Mouse (Mus musculus) midbrain, embryonic 14.5 days (tissue): ENCODE measurements at regions not wholly inside any gene's neighbourhood (a gene's known extent, or its start where the extent isn't known, plus 50 kb on each side); places are given as distances from the start of the nearest gene placed in this dataset.

ENCODE experiments used
- ATAC-seq: fragments of 200-750 bp; cut with Nextera tagmentation; 2 replicates; pipeline ENCODE4 v1.8.0; 2017; ENCODE audit warnings: moderate number of reproducible peaks, moderate library complexity; ENCODE audit not compliant: low FRiP score, low TSS enrichment
- DNase-seq: peaks from one replicate; pipeline ENCODE4 v3.0.0-alpha.2; 2015
- H3K27ac ChIP-seq: fragments of 300-500 bp; sonication (generic); replicated peaks from 2 replicates; pipeline ENCODE4 v1.5.1; 2014; ENCODE audit warnings: mild to moderate bottlenecking, low read depth, low read length, moderate library complexity
- H3K27me3 ChIP-seq: fragments of 300-500 bp; sonication (generic); 2 replicates; pipeline ENCODE4 v1.6.1; 2014; ENCODE audit warnings: low read length, control low read depth, mixed read lengths; ENCODE audit not compliant: control insufficient read depth, insufficient read depth
- H3K36me3 ChIP-seq: fragments of 300-500 bp; sonication (generic); 2 replicates; pipeline ENCODE4 v1.6.1; 2014; ENCODE audit warnings: low read length, control low read depth; ENCODE audit not compliant: control insufficient read depth, insufficient read depth
- H3K4me1 ChIP-seq: fragments of 300-500 bp; sonication (generic); 2 replicates; pipeline ENCODE4 v1.6.1; 2014; ENCODE audit warnings: mild to moderate bottlenecking, antibody characterized with exemption, low read length, control low read depth; ENCODE audit not compliant: control insufficient read depth, insufficient read depth
- H3K4me2 ChIP-seq: fragments of 300-500 bp; sonication (generic); 2 replicates; pipeline ENCODE4 v1.6.1; 2014; ENCODE audit warnings: mild to moderate bottlenecking, low read length, moderate library complexity
- H3K4me3 ChIP-seq: fragments of 300-500 bp; sonication (generic); replicated peaks from 2 replicates; pipeline ENCODE4 v1.5.1; 2014; ENCODE audit warnings: low read depth, low read length
- H3K9ac ChIP-seq: fragments of 300-500 bp; sonication (generic); replicated peaks from 2 replicates; pipeline ENCODE4 v1.6.1; 2014; ENCODE audit warnings: mild to moderate bottlenecking, low read length, moderate library complexity
- H3K9me3 ChIP-seq: fragments of 300-500 bp; sonication (generic); 2 replicates; pipeline ENCODE4 v1.6.1; 2016; ENCODE audit warnings: low read length, control low read depth, mixed read lengths; ENCODE audit not compliant: control insufficient read depth
- WGBS: fragments of 180-500 bp; shearing (Covaris S2); extraction: QIAGEN DNeasy Blood & Tissue Kit; methylation state at CpG from one replicate; pipeline ENCODE4 v1.1.7; 2014; 5-methylcytosine and 5-hydroxymethylcytosine counted together

DNA sequence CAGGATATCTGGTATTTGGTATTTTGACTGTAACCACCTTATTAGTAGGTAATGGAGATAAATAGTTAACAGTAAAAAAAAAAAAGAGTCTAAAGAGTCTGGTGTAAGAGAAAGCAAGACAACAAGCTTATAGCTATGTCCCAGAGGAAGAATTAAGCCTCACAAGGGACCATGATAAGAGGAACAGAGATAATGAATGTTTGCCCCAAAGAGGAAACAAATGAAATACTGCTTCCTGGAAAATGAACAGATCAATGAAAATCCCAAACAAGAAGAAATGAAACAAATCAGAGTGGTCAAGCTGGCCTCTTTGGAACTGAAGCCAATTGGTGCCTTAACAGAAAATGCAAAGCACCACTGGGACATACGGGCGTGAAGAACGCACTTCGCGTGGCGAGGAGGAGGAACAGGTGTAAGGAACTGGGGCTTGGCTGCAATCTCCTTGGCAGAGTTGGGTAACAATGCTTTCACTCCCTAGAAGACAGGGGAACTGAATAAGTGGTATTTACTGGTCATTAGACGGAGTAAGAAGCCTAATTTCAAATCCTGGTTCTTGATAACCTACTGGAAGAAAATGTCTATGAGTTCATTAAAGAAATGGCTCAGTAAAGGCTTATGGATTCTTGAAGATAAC lies 62.2 kb upstream of the Etv6 start:
- WGBS = 89% methylated on average over 7 of the region's 7 CpGs

DNA sequence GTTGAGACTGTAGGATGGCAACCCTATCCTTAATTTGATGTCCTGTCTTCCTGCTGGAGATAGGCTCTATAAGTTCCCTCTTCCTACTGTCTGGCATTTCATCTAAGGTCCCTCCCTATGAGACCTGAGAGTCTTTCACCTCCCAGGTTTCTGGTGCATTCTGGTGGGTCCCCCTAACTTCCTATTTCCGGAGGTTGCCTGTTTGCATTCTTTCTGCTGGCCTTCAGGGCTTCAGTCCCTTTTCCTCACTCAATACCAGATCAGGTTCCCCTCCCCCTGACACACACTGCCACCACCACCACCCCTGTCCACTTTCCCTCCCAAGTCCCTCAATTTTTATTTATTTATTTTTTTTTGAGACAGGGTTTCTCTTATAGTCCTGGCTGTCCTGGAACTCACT lies 59.5 kb upstream of the Etv6 start:
- H3K36me3 ChIP-seq = no peaks in the 10 kb centered on the region
- ATAC-seq = no peak
- WGBS = 96% methylated on average over 1 of the region's 1 CpGs

More for the DNA sequence above, 62.2 kb upstream of the Etv6 start:
- no peak for ATAC-seq
- Histone ChIP-seq H3K36me3 (no peaks in the 10 kb centered on the region), H3K9me3 (no peaks in the 10 kb centered on the region), H3K27me3 (no peaks in the 10 kb centered on the region), H3K4me3 (no peak overlapping the region), H3K4me1 (no peaks in the 10 kb centered on the region), H3K27ac (no peak overlapping the region), H3K9ac (no peak overlapping the region), H3K4me2 (no peak overlapping the region)
- no peak for DNase-seq

DNA sequence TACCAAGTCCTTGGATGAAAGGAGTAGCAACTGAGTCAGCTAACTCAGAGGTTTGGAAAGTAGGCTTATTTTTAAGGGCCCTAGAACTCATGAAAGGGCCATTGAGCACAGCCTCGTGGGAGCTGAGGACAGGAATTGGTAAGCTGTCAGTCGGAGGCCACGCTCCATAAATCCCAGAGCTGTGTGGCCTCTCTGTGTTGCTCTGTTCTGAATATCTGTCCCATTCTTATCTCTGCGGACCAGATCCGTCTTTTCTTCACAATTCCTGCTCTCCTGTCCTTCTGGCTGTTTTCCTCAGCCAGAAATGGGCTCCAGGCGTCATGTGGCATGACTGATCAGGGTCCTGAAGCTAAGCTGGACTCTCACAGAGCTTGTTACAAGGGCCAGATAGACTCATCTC lies 58.6 kb upstream of the Etv6 start:
- H3K27ac ChIP-seq = no peak overlapping the region
- H3K4me3 ChIP-seq = no peak overlapping the region
- H3K27me3 ChIP-seq = no peaks in the 10 kb centered on the region
- H3K4me2 ChIP-seq = no peak overlapping the region
- no peaks in the 10 kb centered on the region for H3K4me1 ChIP-seq
- WGBS = 49% methylated on average over 6 of the region's 6 CpGs
- H3K9me3 ChIP-seq = no peaks in the 10 kb centered on the region
- no peak overlapping the region for H3K9ac ChIP-seq
- DNase-seq = no peak
- no peaks in the 10 kb centered on the region for H3K36me3 ChIP-seq
- no peak for ATAC-seq

More for the DNA sequence above, 59.5 kb upstream of the Etv6 start:
- H3K9me3 ChIP-seq = no peaks in the 10 kb centered on the region
- no peak for DNase-seq
- H3K4me2 ChIP-seq = no peak overlapping the region
- H3K27ac ChIP-seq = no peak overlapping the region
- no peaks in the 10 kb centered on the region for H3K27me3 ChIP-seq
- H3K4me1 ChIP-seq = no peaks in the 10 kb centered on the region
- H3K4me3 ChIP-seq = no peak overlapping the region
- no peak overlapping the region for H3K9ac ChIP-seq

DNA sequence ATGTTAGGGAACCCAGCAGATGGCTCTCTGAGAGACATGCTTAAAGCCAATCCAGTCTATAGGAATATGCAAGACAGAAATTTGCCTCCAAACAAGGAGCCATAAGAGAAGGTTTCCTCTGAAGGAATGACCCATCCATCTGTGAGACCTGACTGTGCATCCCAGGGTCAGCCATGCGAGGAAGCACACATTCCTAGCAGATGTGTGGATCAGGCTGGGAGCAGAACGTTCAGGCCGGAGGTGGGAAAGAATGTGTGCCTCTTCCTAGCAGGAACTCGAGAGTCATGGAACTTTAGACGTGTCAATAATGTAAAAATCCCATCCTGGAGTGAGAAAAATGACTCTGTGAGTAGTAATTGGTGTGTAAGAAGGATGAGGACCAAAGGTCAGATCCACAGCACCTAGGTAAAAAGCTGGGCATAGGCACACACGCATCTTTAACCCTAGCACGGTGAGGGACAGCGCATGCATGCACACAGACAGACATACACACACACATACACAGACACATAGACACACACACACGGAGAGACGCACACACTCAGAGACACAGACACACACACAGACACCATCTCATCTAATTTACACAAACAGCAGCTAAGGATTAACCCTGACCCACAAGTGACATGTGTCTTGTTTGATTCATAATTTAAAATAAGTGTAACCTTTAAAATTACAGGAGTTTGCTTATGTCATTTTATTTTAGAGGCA lies 51.5 kb upstream of the Etv6 start:
- Histone ChIP-seq H3K4me3 (no peak overlapping the region), H3K4me1 (no peaks in the 10 kb centered on the region), H3K27ac (no peak overlapping the region), H3K27me3 (no peaks in the 10 kb centered on the region), H3K9me3 (no peaks in the 10 kb centered on the region), H3K36me3 (no peaks in the 10 kb centered on the region), H3K9ac (no peak overlapping the region), H3K4me2 (no peak overlapping the region)
- WGBS = 72% methylated on average over 10 of the region's 10 CpGs
- DNase-seq = no peak
- ATAC-seq = no peak

DNA sequence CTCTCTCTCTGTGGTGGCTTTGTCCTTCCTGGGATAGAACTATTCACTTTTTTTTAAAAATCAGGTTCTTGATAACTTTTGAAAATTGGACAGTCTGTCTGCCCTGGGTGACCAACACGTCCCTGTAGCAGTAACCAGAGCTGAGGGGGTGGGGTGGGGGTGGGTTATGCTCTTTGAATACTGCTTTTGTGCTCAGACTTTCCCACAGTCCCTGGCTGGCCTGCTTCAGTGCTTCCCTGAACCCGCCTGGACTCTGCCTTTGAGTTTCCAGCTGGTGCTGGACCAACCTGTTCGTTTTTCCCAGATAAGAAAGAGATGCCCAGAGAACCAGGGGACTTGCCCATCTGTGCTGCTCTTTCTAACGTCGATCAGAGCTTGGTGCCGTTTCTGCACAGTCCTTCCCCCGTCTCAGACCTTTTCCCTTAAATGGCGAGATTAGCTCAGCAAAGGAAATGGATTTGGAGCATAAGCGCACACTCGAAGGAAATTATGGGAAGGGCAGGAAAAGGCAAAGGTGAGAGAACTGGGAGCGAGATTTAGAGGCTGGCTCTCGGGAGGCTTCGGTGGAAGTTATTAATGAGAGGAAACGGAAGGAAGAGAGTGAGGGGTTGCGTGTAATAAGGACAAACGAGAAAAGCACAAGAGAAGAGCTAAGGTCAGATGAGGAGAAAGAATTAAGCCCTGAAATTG lies 50.7 kb upstream of the Etv6 start:
- Histone ChIP-seq H3K4me1 (no peaks in the 10 kb centered on the region), H3K27me3 (no peaks in the 10 kb centered on the region), H3K4me2 (peak overlapping the region; percentile 36), H3K9ac (no peak overlapping the region), H3K4me3 (0 out of 2 replicates have a peak overlapping the region, but pooled peaks have one; percentile 5), H3K36me3 (no peaks in the 10 kb centered on the region), H3K9me3 (no peaks in the 10 kb centered on the region), H3K27ac (no peak overlapping the region)
- DNase-seq (peak; percentile 30), ATAC-seq (no peak)
- WGBS = 17% methylated on average over 16 of the region's 16 CpGs
